ENCODE assay signal across 9 mouse cellular contexts in genomic region chr17:88274720-88275433, GRCm38 (mm10).
DNase-seq lines count a peak whose midpoint lies in the region; ATAC-seq and TF ChIP-seq lines count a peak whose summit lies in the region.
"Had no signal": no experiment of that assay in that cellular context is flagged by ENCODE, and none has a peak within 500 bp of the region (broad histone marks: within the 10 kb centered on the region; RNA-seq: fewer than 3 reads in every experiment).

No protein-coding gene starts in this region.

- H3K4me2 ChIP-seq in lung, embryonic 15.5 days, result peak overlapping the region; percentile 19; the same call in 1 of the 2 replicates
- peak overlapping the region; percentile 13; the same call in 1 of the 2 replicates for H3K4me2 ChIP-seq in hindbrain, embryonic 13.5 days

- H3K4me1 ChIP-seq in lung, embryonic 15.5 days, result peaks cover 15% of the 10 kb centered on the region
- H3K4me1 ChIP-seq in lung, adult 2 months (ENCODE audit: control insufficient read depth, insufficient read depth, low read length), result peaks cover 2% of the 10 kb centered on the region; the same call in 1 of the 2 replicates
- H3K4me1 ChIP-seq in hindbrain, embryonic 13.5 days (replicated peaks), result peaks cover 15% of the 10 kb centered on the region

- TF ChIP-seq POLR2A in lung, adult 2 months (IDR thresholded peaks at IDR 0.05; ENCODE audit: borderline replicate concordance, extremely low read depth, low read depth, low read length), result no peak

- WGBS in lung, embryonic 15.5 days, result 38% methylated on average over 6 of the region's 6 CpGs
- WGBS in lung, adult 2 months, result 47% methylated on average over 6 of the region's 6 CpGs
- 32% methylated on average over 6 of the region's 6 CpGs for WGBS in hindbrain, embryonic 13.5 days

- TF ChIP-seq CTCF in lung, adult 2 months (IDR thresholded peaks at IDR 0.05; ENCODE audit: insufficient read depth, low read length), result no peak

- H3K27ac ChIP-seq in lung, embryonic 15.5 days, result peak overlapping the region; percentile 77
- H3K27ac ChIP-seq in hindbrain, embryonic 13.5 days, result peak overlapping the region; percentile 84

- H3K27me3 ChIP-seq in lung, embryonic 15.5 days, result no peaks in the 10 kb centered on the region
- H3K27me3 ChIP-seq in hindbrain, embryonic 13.5 days, result no peaks in the 10 kb centered on the region
- H3K27me3 ChIP-seq: stomach, embryonic 15.5 days had no signal

- no peaks in the 10 kb centered on the region for H3K9me3 ChIP-seq in lung, embryonic 15.5 days
- 0 out of 2 replicates have a peak, but pooled peaks cover 3% of the 10 kb centered on the region for H3K9me3 ChIP-seq in hindbrain, embryonic 13.5 days
- H3K9me3 ChIP-seq: stomach, embryonic 15.5 days had no signal

- no peak overlapping the region for H3K4me3 ChIP-seq in lung, embryonic 15.5 days
- H3K4me3 ChIP-seq in lung, adult 2 months (replicated peaks; ENCODE audit: extremely low read depth, low read depth, low read length), result no peak overlapping the region
- no peak overlapping the region for H3K4me3 ChIP-seq in hindbrain, embryonic 13.5 days
- H3K4me3 ChIP-seq: stomach, embryonic 15.5 days had no signal

- H3K9ac ChIP-seq in lung, embryonic 15.5 days, result no peak overlapping the region
- H3K9ac ChIP-seq in hindbrain, embryonic 13.5 days, result no peak overlapping the region
- H3K9ac ChIP-seq: stomach, embryonic 15.5 days had no signal

- no peaks in the 10 kb centered on the region for H3K36me3 ChIP-seq in lung, embryonic 15.5 days
- H3K36me3 ChIP-seq in hindbrain, embryonic 13.5 days, result no peaks in the 10 kb centered on the region
- H3K36me3 ChIP-seq: stomach, embryonic 15.5 days had no signal

- ATAC-seq in frontal cortex, adult (ENCODE audit: low TSS enrichment), result peak; percentile 76
- ATAC-seq in lung, embryonic 15.5 days (ENCODE audit: borderline replicate concordance, extremely low read depth, low FRiP score, low TSS enrichment), result peak; percentile 20; the same call in 1 of the 2 replicates
- peak; percentile 88 for ATAC-seq in hindbrain, embryonic 13.5 days (ENCODE audit: low FRiP score)

- DNase-seq in frontal cortex, postnatal 14 days (ENCODE audit: low spot score in 2 of 2), result no peak
- DNase-seq in lung, adult 2 months, result no peak
- DNase-seq in retina, embryonic 14.5 days (ENCODE audit: low spot score), result peak; percentile 85
- no peak for DNase-seq in urinary bladder, postnatal 14 days (ENCODE audit: low spot score)
- no peak for DNase-seq in adipocyte (ENCODE audit: low spot score)

Comparison
In these comparisons a context has a peak if more than half of its experiments do, and no peak if none do; other contexts are left out.
1. ATAC-seq: peak in every context shown above with its lines; median percentile 88 in hindbrain, embryonic 13.5 days; 76 in frontal cortex, adult; 20 in lung, embryonic 15.5 days.